Mouse (Mus musculus) forebrain, postnatal 0 days (tissue): ENCODE data around the gene Wdr81. TPM values are rescaled to one million over a fixed set of nuclear protein-coding genes. Genes with fewer than 3 reads are reported as not detected.

Source experiments
- ATAC-seq: fragments of 200-750 bp; cut with Nextera tagmentation; 2 replicates; pipeline ENCODE4 v1.8.0; 2017; ENCODE audit warnings: mild to moderate bottlenecking, moderate library complexity
- DNase-seq: peaks from one replicate; pipeline ENCODE4 v3.0.0-alpha.2; 2015
- H3K27ac ChIP-seq: fragments of 300-500 bp; sonication (generic); 2 replicates; pipeline ENCODE4 v1.5.1; 2014; ENCODE audit warnings: low read depth, mild to moderate bottlenecking, antibody characterized with exemption, low read length, moderate library complexity, mixed read lengths
- H3K27me3 ChIP-seq: fragments of 300-500 bp; sonication (generic); 2 replicates; pipeline ENCODE4 v1.6.1; 2014; ENCODE audit warnings: mild to moderate bottlenecking, low read length, mixed read lengths; ENCODE audit not compliant: insufficient read depth
- H3K36me3 ChIP-seq: fragments of 300-500 bp; sonication (generic); 2 replicates; pipeline ENCODE4 v1.6.1; 2014; ENCODE audit warnings: mild to moderate bottlenecking, moderate library complexity; ENCODE audit not compliant: insufficient read depth
- H3K4me1 ChIP-seq: fragments of 300-500 bp; sonication (generic); 2 replicates; pipeline ENCODE4 v1.6.1; 2014; ENCODE audit warnings: antibody characterized with exemption; ENCODE audit not compliant: insufficient read depth
- H3K4me2 ChIP-seq: fragments of 300-500 bp; sonication (generic); 2 replicates; pipeline ENCODE4 v1.6.1; 2014; ENCODE audit warnings: low read depth, mild to moderate bottlenecking, moderate library complexity
- H3K4me3 ChIP-seq: fragments of 300-500 bp; sonication (generic); 2 replicates; pipeline ENCODE4 v1.5.1; 2014; ENCODE audit warnings: low read depth, low read length, mixed read lengths
- H3K9ac ChIP-seq: fragments of 300-500 bp; sonication (generic); 2 replicates; pipeline ENCODE4 v1.6.1; 2014; ENCODE audit warnings: mild to moderate bottlenecking
- H3K9me3 ChIP-seq: fragments of 300-500 bp; sonication (generic); 2 replicates; pipeline ENCODE4 v1.6.1; 2016; ENCODE audit warnings: low read length
- CTCF ChIP-seq: sonication (generic); IDR thresholded peaks from 2 replicates; pipeline ENCODE4 v1.5.1; 2016; ENCODE audit warnings: antibody characterized with exemption, control low read depth, low read depth
- WGBS: fragments of 180-500 bp; shearing (Covaris S2); extraction: QIAGEN DNeasy Blood & Tissue Kit; methylation state at CpG from one replicate; pipeline ENCODE4 v1.1.7; 2014; 5-methylcytosine and 5-hydroxymethylcytosine counted together
- polyA plus RNA-seq: library from polyadenylated mRNA; unstranded; fragments of >200 nt; fragmentation: Nextera tagmentation; extraction: Ambion mirVana; gene quantifications from 2 replicates; pipeline ENCODE4 v1.2.1, GENCODE M21; 2015
- total RNA-seq: library from RNA; depleted of rRNA; stranded (reverse); fragments of >200 nt; gene quantifications from 2 replicates; pipeline ENCODE4 v1.2.3, GENCODE M21; 2014

Gene Wdr81
- total and polyA plus RNA-seq, 2 experiments from 2014 or later, result 4.9 to 15.8 TPM

- no peaks in the 10 kb centered on the region for H3K27me3 ChIP-seq
- 89% methylated on average over 3 of the region's 3 CpGs for WGBS
- no peak overlapping the region for H3K9ac ChIP-seq
- no peak for TF ChIP-seq CTCF
- ATAC-seq, result no peak
- no peaks in the 10 kb centered on the region for H3K4me1 ChIP-seq
- no peaks in the 10 kb centered on the region for H3K36me3 ChIP-seq
- no peak overlapping the region for H3K4me2 ChIP-seq
- DNase-seq, result no peak
- H3K27ac ChIP-seq, result no peak overlapping the region
- H3K9me3 ChIP-seq, result no peaks in the 10 kb centered on the region
- H3K4me3 ChIP-seq, result no peak overlapping the region
Observed at GRCm38 (mm10) chr11:75423091-75423490, 31.4 kb downstream of the Wdr81 start.

GRCm38 (mm10) chr11:75422013-75422792, 32.3 kb downstream of the Wdr81 start, which contains the start of gene Serpinf1:
Gene Serpinf1, minus strand, starts transcription at chr11:75422701.
- H3K9me3 ChIP-seq, result no peaks in the 10 kb centered on the region
- ATAC-seq (no peak), DNase-seq (no peak)
- no peak for TF ChIP-seq CTCF
- H3K36me3 ChIP-seq, result no peaks in the 10 kb centered on the region
- H3K27me3 ChIP-seq, result no peaks in the 10 kb centered on the region
- no peak within 1 kb of the TSS for H3K27ac ChIP-seq
- no peak within 1 kb of the TSS for H3K4me2 ChIP-seq
- no peak within 1 kb of the TSS for H3K9ac ChIP-seq
- WGBS, result 58% methylated on average over 10 of the region's 10 CpGs
- no peak within 1 kb of the TSS for H3K4me3 ChIP-seq
- no peaks in the 10 kb centered on the region for H3K4me1 ChIP-seq

- no peak for TF ChIP-seq CTCF
- DNase-seq (no peak), ATAC-seq (no peak)
- Histone ChIP-seq H3K27me3 (no peaks in the 10 kb centered on the region), H3K4me1 (no peaks in the 10 kb centered on the region), H3K4me3 (no peak overlapping the region), H3K9me3 (no peaks in the 10 kb centered on the region), H3K27ac (no peak overlapping the region), H3K9ac (no peak overlapping the region), H3K4me2 (no peak overlapping the region), H3K36me3 (no peaks in the 10 kb centered on the region)
- 51% methylated on average over 6 of the region's 6 CpGs for WGBS
Observed at GRCm38 (mm10) chr11:75421375-75422012, 33.0 kb downstream of the Wdr81 start.

DNA sequence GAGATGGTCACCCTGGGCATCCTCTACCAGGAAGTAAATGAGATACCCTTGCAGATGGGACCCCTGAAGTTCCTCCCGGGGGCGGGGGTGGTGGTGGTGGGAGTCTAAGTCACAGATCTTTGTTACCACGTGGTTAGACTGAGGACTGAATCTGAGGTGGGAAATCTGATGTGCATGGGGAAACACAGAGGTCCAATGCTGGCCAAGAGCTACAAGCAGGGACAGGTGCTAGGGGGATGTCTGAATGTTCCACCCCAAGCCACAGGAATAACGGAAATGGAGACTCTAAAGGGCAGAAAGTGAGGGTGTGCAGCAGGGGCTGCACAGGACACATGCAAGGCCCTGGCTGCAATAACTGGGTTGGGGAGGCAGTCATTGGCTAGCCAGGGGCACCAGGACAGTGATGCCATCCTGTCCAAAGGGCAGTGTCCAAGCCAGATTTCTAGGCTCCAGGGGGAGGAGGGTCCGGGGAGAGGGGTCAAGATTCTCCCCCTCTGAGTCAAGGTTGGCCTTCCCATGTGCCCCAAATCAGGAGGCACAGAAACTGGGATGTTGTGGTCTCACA, 33.6 kb downstream of the Wdr81 start:
- Histone ChIP-seq H3K9ac (no peak overlapping the region), H3K9me3 (no peaks in the 10 kb centered on the region), H3K27me3 (no peaks in the 10 kb centered on the region), H3K4me3 (no peak overlapping the region), H3K4me2 (no peak overlapping the region), H3K4me1 (no peaks in the 10 kb centered on the region), H3K27ac (no peak overlapping the region), H3K36me3 (no peaks in the 10 kb centered on the region)
- DNase-seq (no peak), ATAC-seq (no peak)
- TF ChIP-seq CTCF, result no peak
- 66% methylated on average over 5 of the region's 5 CpGs for WGBS

DNA sequence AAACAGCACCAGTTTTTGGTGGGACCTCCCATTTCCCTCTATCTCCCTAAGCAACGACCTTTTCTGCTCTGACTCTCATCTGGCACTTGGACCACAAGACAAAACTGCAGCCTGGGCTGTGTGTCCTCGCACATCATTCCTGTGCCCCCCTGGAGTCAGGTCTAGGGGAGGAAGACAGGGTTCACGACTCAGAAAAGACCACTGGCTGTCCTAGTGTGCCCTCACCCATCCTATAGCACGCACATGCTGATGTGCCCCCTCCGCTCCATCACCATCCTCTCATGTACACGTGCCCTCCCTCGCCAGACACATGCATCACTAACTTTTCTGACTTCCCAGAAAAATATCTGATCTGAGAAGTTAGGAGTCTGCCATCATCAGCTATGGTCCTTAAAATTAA, 34.5 kb downstream of the Wdr81 start:
- Histone ChIP-seq H3K36me3 (no peaks in the 10 kb centered on the region), H3K4me3 (no peak overlapping the region), H3K9ac (no peak overlapping the region), H3K9me3 (no peaks in the 10 kb centered on the region), H3K27ac (no peak overlapping the region), H3K27me3 (no peaks in the 10 kb centered on the region), H3K4me2 (no peak overlapping the region), H3K4me1 (no peaks in the 10 kb centered on the region)
- DNase-seq (no peak), ATAC-seq (no peak)
- 86% methylated on average over 7 of the region's 7 CpGs for WGBS
- no peak for TF ChIP-seq CTCF

DNA sequence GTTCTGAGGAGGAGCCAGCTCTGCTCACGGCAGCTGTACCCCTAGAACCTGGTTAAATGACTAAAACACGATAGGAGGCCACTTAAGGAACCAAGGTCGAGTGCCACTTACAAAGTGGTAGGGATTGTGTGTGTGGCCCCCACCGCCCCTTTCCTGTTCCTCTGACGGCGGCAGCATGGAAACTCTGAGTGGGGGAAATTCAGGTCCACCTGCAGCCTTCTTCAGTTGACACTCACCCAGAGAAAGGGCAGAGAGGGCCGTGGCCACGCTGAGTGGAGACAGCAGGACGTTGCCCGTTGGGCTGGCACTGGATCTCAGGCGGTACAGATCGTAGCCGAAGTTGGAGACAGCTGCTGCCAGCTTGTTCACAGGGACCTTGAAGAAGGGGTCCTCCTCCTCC, 38.5 kb downstream of the Wdr81 start:
- 85% methylated on average over 13 of the region's 13 CpGs for WGBS
- Histone ChIP-seq H3K36me3 (no peaks in the 10 kb centered on the region), H3K4me2 (no peak overlapping the region), H3K4me3 (no peak overlapping the region), H3K9me3 (no peaks in the 10 kb centered on the region), H3K4me1 (no peaks in the 10 kb centered on the region), H3K27me3 (no peaks in the 10 kb centered on the region), H3K27ac (no peak overlapping the region), H3K9ac (no peak overlapping the region)
- DNase-seq (no peak), ATAC-seq (no peak)
- TF ChIP-seq CTCF, result no peak

GRCm38 (mm10) chr11:75415096-75415495, 39.4 kb downstream of the Wdr81 start:
- H3K4me1 ChIP-seq, result no peaks in the 10 kb centered on the region
- H3K4me3 ChIP-seq, result no peak overlapping the region
- 50% methylated on average over 7 of the region's 7 CpGs for WGBS
- H3K9ac ChIP-seq, result no peak overlapping the region
- ATAC-seq (no peak; the same call in 1 of the 2 replicates), DNase-seq (no peak)
- no peak overlapping the region for H3K27ac ChIP-seq
- no peak overlapping the region for H3K4me2 ChIP-seq
- H3K27me3 ChIP-seq, result no peaks in the 10 kb centered on the region
- no peak for TF ChIP-seq CTCF
- no peaks in the 10 kb centered on the region for H3K9me3 ChIP-seq
- no peaks in the 10 kb centered on the region for H3K36me3 ChIP-seq
